In the genomic region with DNA sequence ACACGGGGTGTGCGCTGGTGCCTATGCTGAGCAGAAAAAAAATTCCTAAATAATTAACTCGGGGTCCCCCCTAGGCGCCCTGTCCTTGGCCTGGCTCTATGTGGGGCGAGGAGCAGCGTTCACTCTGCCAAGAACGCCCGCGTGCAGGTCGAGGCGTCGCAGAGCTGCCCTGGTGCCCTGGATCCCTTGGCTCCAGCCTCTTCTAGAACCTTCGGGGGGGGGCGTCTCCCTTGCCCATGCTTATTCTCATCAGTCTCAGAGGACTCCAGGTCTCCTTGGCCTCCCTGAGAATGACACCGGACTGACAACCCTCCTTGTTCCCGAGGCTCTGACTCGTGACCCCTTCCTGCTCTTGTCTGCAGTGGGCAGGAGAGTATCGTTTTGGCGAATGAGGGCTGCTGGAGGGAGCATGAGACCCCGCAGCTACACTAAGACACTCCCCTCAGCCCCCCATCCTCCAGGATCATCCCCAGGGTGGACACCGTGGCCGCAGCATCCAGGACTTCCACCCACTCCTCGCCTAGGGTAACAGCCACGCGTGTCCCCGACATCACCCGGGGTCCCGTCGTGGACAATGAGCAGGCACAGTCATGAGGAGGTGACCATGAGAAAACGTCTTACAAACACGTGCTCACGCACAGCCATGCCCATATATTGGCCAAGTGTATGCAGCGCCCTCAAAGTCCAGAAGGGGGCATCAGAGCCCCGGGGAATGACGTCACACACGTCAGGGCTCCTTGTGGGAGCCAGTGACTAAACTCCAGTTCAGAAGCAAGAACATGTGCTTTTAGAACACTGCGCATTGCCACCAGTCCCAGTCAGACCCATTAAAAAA, we compare ENCODE assay signal across 8 mouse cellular contexts. TPM values are rescaled to one million over a fixed set of nuclear protein-coding genes. Genes with fewer than 3 reads are reported as not detected.
A peak's percentile ranks its signal among the peaks of the same experiment; 100 is the strongest.
DNase-seq lines count a peak whose midpoint lies in the region; ATAC-seq and TF ChIP-seq lines count a peak whose summit lies in the region.

No protein-coding gene starts in this region.

- TF ChIP-seq POLR2A in kidney, adult 2 months (IDR thresholded peaks at IDR 0.05; ENCODE audit: low read depth, low read length): no peak

- no peak overlapping the region for H3K4me2 ChIP-seq in embryonic facial prominence, embryonic 11.5 days (ENCODE audit: low read depth, low read length)
- H3K4me2 ChIP-seq in limb, embryonic 11.5 days (ENCODE audit: low read depth, severe bottlenecking): no peak overlapping the region
- H3K4me2 ChIP-seq in midbrain, embryonic 14.5 days (ENCODE audit: low read length): peak overlapping the region; percentile 34

- H3K4me1 ChIP-seq in embryonic facial prominence, embryonic 11.5 days (ENCODE audit: control insufficient read depth, insufficient read depth, low read length): no peaks in the 10 kb centered on the region
- H3K4me1 ChIP-seq in kidney, adult 2 months (ENCODE audit: control insufficient read depth, insufficient read depth, low read length): 0 out of 2 replicates have a peak, but pooled peaks cover 3% of the 10 kb centered on the region
- 0 out of 2 replicates have a peak, but pooled peaks cover 6% of the 10 kb centered on the region for H3K4me1 ChIP-seq in limb, embryonic 11.5 days (ENCODE audit: control insufficient read depth, insufficient read depth, low read length)
- H3K4me1 ChIP-seq in midbrain, embryonic 14.5 days (ENCODE audit: control insufficient read depth, insufficient read depth, low read length): peaks cover 6% of the 10 kb centered on the region

- no peaks in the 10 kb centered on the region for H3K36me3 ChIP-seq in embryonic facial prominence, embryonic 11.5 days (replicated peaks; ENCODE audit: control insufficient read depth, insufficient read depth, low read depth, low read length)
- H3K36me3 ChIP-seq in kidney, adult 2 months (ENCODE audit: control insufficient read depth, insufficient read depth, low read length): no peaks in the 10 kb centered on the region
- no peaks in the 10 kb centered on the region for H3K36me3 ChIP-seq in limb, embryonic 11.5 days (ENCODE audit: control insufficient read depth, insufficient read depth, low read length)
- no peaks in the 10 kb centered on the region for H3K36me3 ChIP-seq in midbrain, embryonic 14.5 days (ENCODE audit: control insufficient read depth, insufficient read depth, low read length)

- H3K27ac ChIP-seq in embryonic facial prominence, embryonic 11.5 days (replicated peaks; ENCODE audit: low read depth, low read length): no peak overlapping the region
- H3K27ac ChIP-seq in kidney, adult 2 months (ENCODE audit: insufficient read depth, low read depth, low read length): no peak overlapping the region
- H3K27ac ChIP-seq in limb, embryonic 11.5 days (replicated peaks; ENCODE audit: low read depth, low read length): no peak overlapping the region
- no peak overlapping the region for H3K27ac ChIP-seq in midbrain, embryonic 14.5 days (replicated peaks; ENCODE audit: low read depth, low read length)

- no peaks in the 10 kb centered on the region for H3K27me3 ChIP-seq in embryonic facial prominence, embryonic 11.5 days (ENCODE audit: control insufficient read depth, insufficient read depth, low read length)
- H3K27me3 ChIP-seq in kidney, adult 2 months (replicated peaks; ENCODE audit: control insufficient read depth, insufficient read depth, low read length): no peaks in the 10 kb centered on the region
- H3K27me3 ChIP-seq in limb, embryonic 11.5 days (ENCODE audit: control insufficient read depth, insufficient read depth, low read length): 0 out of 2 replicates have a peak, but pooled peaks cover 7% of the 10 kb centered on the region
- H3K27me3 ChIP-seq in midbrain, embryonic 14.5 days (ENCODE audit: control insufficient read depth, insufficient read depth, low read length): no peaks in the 10 kb centered on the region

- WGBS in embryonic facial prominence, embryonic 11.5 days: 32% methylated on average over 37 of the region's 37 CpGs
- WGBS in kidney, adult 2 months: 17% methylated on average over 37 of the region's 37 CpGs
- WGBS in limb, embryonic 11.5 days: 34% methylated on average over 37 of the region's 37 CpGs
- WGBS in midbrain, embryonic 14.5 days: 32% methylated on average over 37 of the region's 37 CpGs

- ATAC-seq in embryonic facial prominence, embryonic 11.5 days (replicated peaks; ENCODE audit: insufficient number of reproducible peaks, low FRiP score, low TSS enrichment, low read depth): peak; percentile 54
- ATAC-seq in limb, embryonic 11.5 days (ENCODE audit: insufficient number of reproducible peaks, low FRiP score, low TSS enrichment, low read depth): peak; percentile 56; the same call in 1 of the 2 replicates
- ATAC-seq in midbrain, embryonic 14.5 days (ENCODE audit: low FRiP score, low TSS enrichment): peak; percentile 77

- no peak overlapping the region for H3K9ac ChIP-seq in embryonic facial prominence, embryonic 11.5 days (replicated peaks; ENCODE audit: low read length)
- no peak overlapping the region for H3K9ac ChIP-seq in limb, embryonic 11.5 days (ENCODE audit: low read length)
- no peak overlapping the region for H3K9ac ChIP-seq in midbrain, embryonic 14.5 days (replicated peaks; ENCODE audit: low read length)

- DNase-seq in 3134 (ENCODE audit: extremely low read depth, insufficient read length, low spot score): peak; percentile 88
- DNase-seq in adrenal gland, postnatal 14 days: peak; percentile 94
- peak; percentile 89 for DNase-seq in embryonic facial prominence, embryonic 11.5 days (ENCODE audit: low spot score)
- DNase-seq in heart, adult 18-20 months: peak; percentile 81 to 91
- DNase-seq in kidney, adult 2 months: peak; percentile 89
- peak; percentile 92 for DNase-seq in limb, embryonic 11.5 days (ENCODE audit: low spot score)
- peak; percentile 91 for DNase-seq in midbrain, embryonic 14.5 days
- peak; percentile 73 for DNase-seq in spleen, adult 12 weeks (ENCODE audit: low spot score)

- H3K4me3 ChIP-seq in embryonic facial prominence, embryonic 11.5 days (ENCODE audit: low read depth, low read length): no peak overlapping the region
- no peak overlapping the region for H3K4me3 ChIP-seq in kidney, adult 2 months (ENCODE audit: insufficient read depth, low read depth, low read length)
- H3K4me3 ChIP-seq in limb, embryonic 11.5 days (ENCODE audit: low read depth, low read length): no peak overlapping the region
- H3K4me3 ChIP-seq in midbrain, embryonic 14.5 days (replicated peaks; ENCODE audit: low read depth, low read length): no peak overlapping the region

- H3K9me3 ChIP-seq in embryonic facial prominence, embryonic 11.5 days (replicated peaks; ENCODE audit: control insufficient read depth, low read length): no peaks in the 10 kb centered on the region
- H3K9me3 ChIP-seq in limb, embryonic 11.5 days (ENCODE audit: control insufficient read depth, low read length): no peaks in the 10 kb centered on the region
- no peaks in the 10 kb centered on the region for H3K9me3 ChIP-seq in midbrain, embryonic 14.5 days (ENCODE audit: control insufficient read depth, low read length)

- peak; percentile 95 for TF ChIP-seq CTCF in kidney, adult 2 months (conservative IDR thresholded peaks at IDR 0.05; ENCODE audit: insufficient read depth, insufficient read length, low read depth, low read length)

RNA-seq across cellular contexts. Expression of a gene that starts 15.2 kb away (rescaled TPM):
- total RNA-seq in adrenal gland, postnatal 14 days (2021): 5.9 and 6.2 TPM in 2 replicates
- polyA plus RNA-seq in embryonic facial prominence, embryonic 11.5 days (2014; fragmentation: Nextera tagmentation; extraction: Ambion mirVana): 4.8 and 5.4 TPM in 2 replicates
- total RNA-seq in heart, adult 18-20 months (2021): 1 to 10 TPM in 1 of 2 experiments, under 1 TPM in 1; 0.82 to 1.3 TPM
- polyA plus RNA-seq in kidney, adult 2 months (2012; rRNA removed): 1.9 and 2.0 TPM in 2 replicates
- 4.6 and 4.8 TPM in 2 replicates for polyA plus RNA-seq in limb, embryonic 11.5 days (2014; fragmentation: Nextera tagmentation; extraction: Ambion mirVana)
- 11.5 and 11.6 TPM in 2 replicates for polyA plus RNA-seq in midbrain, embryonic 14.5 days (2014; fragmentation: Nextera tagmentation; extraction: Ambion mirVana)

RNA-seq across cellular contexts. Expression of a gene that starts 25.9 kb away (rescaled TPM):
- total RNA-seq in adrenal gland, postnatal 14 days (2021): 2.1 and 2.3 TPM in 2 replicates
- polyA plus RNA-seq in embryonic facial prominence, embryonic 11.5 days (2014; fragmentation: Nextera tagmentation; extraction: Ambion mirVana): 1.3 and 1.4 TPM in 2 replicates
- total RNA-seq in heart, adult 18-20 months (2021): not detected
- 0.04 and 0.25 TPM in 2 replicates for polyA plus RNA-seq in kidney, adult 2 months (2012; rRNA removed)
- 0.07 and 0.16 TPM in 2 replicates for polyA plus RNA-seq in limb, embryonic 11.5 days (2014; fragmentation: Nextera tagmentation; extraction: Ambion mirVana)
- polyA plus RNA-seq in midbrain, embryonic 14.5 days (2014; fragmentation: Nextera tagmentation; extraction: Ambion mirVana): 24.0 and 55.4 TPM in 2 replicates

RNA-seq across cellular contexts. Expression of a gene that starts 37.6 kb away (rescaled TPM):
- 30.3 and 30.5 TPM in 2 replicates for total RNA-seq in adrenal gland, postnatal 14 days (2021)
- 6.7 and 7.2 TPM in 2 replicates for polyA plus RNA-seq in embryonic facial prominence, embryonic 11.5 days (2014; fragmentation: Nextera tagmentation; extraction: Ambion mirVana)
- total RNA-seq in heart, adult 18-20 months (2021): 10 to 100 TPM; 12.8 to 14.2 TPM
- polyA plus RNA-seq in kidney, adult 2 months (2012; rRNA removed): 37.5 and 39.6 TPM in 2 replicates
- polyA plus RNA-seq in limb, embryonic 11.5 days (2014; fragmentation: Nextera tagmentation; extraction: Ambion mirVana): 7.8 and 7.9 TPM in 2 replicates
- polyA plus RNA-seq in midbrain, embryonic 14.5 days (2014; fragmentation: Nextera tagmentation; extraction: Ambion mirVana): 32.4 and 34.9 TPM in 2 replicates

Comparison
In these comparisons a context has a peak if more than half of its experiments do, and no peak if none do; other contexts are left out.
1. RNA of a gene that starts 25.9 kb away (polyA plus RNA-seq): 24.0 to 55.4 TPM in midbrain, embryonic 14.5 days; 1.3 to 1.4 TPM in embryonic facial prominence, embryonic 11.5 days, 0.04 to 0.25 TPM in kidney, adult 2 months and 0.07 to 0.16 TPM in limb, embryonic 11.5 days; every median in the first group is over 10 times any median in the second.
2. Peak in every context shown above with its lines, with median percentiles within 50 percentile points of each other: DNase-seq and ATAC-seq.